Mouse (Mus musculus) left cerebral cortex, postnatal 25 days (tissue): Measurements from ENCODE around the gene Dpf2. TPM values are rescaled to one million over a fixed set of nuclear protein-coding genes. Genes with fewer than 3 reads are reported as not detected.
"Not testable (repeated sequence)": the region's sequence is repeated elsewhere in the genome, so short reads cannot be mapped to it uniquely, and the experiment has no call there.

Experiments
- DNase-seq, 2 experiments: peaks; one replicate each; pipeline ENCODE4 v3.0.0; 2022; ENCODE audit warnings: low spot score in 2 of 2, mixed read lengths in 1 of 2
- intact Hi-C: fragments of 180-260 bp; cut with DNase I; formaldehyde crosslinking; loops from one replicate; pipeline ENCODE4 v1.15.1; 2025
- total RNA-seq, 2 experiments: library from RNA; stranded (reverse); gene quantifications; 2 replicates each; pipeline ENCODE4 v1.2.3; 2021

Dpf2 gene
- total RNA-seq, 2 experiments from 2014 or later: 84.1 to 96.1 TPM

DNA sequence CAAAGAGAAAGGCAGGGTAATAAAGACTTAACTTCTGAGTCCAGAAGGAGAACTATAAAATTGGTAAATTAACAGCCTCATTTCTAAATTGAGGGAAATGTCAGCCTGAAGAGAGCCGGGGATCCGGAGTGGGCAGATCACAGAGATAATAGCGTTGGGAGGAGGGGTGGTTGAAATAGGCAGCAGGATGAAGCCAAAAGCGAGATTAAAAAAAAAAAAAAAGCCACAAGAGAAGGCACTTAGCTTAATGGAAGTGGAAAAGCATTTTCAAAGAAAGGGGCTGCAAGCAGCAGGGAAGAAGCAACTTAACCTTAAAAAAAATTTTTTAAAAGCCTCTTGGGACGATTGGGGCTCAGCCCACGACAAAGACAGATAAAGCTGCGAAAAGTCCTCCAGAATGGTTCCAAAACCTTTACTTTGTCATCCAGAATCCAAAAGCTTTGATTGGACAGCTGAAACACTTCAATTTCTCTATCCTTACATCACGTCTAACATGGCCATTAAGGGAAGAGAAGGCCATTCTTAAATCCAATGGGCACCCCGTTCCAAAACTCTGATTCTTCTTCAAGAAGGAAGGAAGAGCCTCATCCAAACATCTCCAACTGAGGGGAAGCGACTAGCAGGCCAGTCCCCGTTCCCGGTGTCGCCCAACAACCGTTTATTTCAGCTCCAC, 1.2 kb downstream of the Dpf2 start:
- no peak for DNase-seq
- intact Hi-C loops: no loop called here

DNA sequence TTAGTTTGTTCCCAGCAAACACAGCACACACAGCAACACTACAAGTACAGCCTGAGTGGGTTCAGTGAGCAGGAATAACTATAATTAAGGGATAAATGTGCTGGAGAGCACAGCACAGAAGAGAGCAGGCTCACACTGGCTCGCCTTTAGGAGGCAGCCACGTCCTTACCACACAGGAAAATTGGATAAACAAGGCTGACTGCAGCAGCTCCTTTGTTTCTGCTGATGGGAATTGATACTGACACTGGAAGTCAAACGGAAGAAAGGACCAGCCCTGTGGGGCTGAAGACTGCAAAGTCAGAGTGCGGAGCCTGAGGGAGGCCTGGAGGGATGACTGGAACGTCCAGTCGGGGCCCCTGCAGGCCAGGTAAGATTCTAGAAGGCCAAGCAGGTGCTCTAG, 2.6 kb downstream of the Dpf2 start:
- no peak for DNase-seq

DNA sequence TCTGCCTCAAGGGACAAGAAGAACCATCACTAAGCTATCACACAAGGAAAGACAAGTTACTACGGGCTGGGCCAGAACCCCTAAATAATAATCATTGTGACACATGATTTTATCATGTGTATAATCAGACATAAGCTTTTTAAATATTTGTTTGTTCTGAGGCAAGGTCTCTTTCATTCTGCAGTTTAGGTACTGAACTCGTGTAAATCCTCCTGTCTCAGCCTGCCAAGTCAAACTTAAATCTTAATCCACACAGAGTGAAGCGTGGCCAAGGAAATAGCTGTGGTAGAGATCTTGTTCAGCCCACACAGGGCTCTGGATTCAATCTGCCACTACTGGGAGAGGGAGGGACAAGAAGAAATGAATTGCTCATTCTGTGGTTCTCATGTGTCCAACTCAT, 5.5 kb downstream of the Dpf2 start:
- intact Hi-C loops: no loop called here
- no peak for DNase-seq

More for the DNA sequence above, 2.6 kb downstream of the Dpf2 start:
- intact Hi-C loops: no loop called here

DNA sequence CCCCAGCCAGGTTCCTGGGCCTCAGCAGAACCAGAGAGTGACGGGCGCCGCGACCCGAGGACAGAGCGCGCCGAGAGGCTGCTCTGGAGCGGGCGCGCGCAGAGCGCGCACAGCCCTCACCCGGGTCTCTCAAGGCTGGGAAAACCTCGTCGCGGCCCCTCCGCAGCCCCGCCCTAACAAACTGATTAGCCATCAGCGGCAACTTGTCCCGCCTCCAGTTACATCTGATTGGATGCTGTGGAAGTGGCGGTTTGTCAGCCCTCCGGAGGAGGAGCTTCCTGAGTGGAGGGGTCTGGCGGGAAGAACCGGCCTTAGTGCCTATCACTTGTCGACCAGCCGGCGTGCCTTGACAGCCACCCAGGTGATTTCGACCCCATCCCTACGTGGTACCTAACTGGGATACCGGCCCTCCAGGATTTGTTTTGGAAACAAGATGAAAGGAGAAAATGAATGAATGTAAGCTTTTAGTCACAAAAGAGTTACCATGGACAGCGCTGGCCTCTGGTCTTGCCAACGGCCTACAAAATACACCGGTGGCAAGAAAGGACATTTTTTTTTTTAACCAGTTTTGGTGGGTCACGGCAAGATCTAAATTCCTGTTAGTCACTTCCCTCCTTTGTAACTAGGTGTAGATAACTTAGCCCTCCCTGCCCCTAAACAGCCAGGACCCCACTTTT, 18.7 kb downstream of the Dpf2 start, which contains the start of gene Tigd3:
Gene Tigd3, minus strand, starts transcription at position 148 of the 677 bp plus-strand sequence.
- peak; percentile 95 to 98 for DNase-seq

DNA sequence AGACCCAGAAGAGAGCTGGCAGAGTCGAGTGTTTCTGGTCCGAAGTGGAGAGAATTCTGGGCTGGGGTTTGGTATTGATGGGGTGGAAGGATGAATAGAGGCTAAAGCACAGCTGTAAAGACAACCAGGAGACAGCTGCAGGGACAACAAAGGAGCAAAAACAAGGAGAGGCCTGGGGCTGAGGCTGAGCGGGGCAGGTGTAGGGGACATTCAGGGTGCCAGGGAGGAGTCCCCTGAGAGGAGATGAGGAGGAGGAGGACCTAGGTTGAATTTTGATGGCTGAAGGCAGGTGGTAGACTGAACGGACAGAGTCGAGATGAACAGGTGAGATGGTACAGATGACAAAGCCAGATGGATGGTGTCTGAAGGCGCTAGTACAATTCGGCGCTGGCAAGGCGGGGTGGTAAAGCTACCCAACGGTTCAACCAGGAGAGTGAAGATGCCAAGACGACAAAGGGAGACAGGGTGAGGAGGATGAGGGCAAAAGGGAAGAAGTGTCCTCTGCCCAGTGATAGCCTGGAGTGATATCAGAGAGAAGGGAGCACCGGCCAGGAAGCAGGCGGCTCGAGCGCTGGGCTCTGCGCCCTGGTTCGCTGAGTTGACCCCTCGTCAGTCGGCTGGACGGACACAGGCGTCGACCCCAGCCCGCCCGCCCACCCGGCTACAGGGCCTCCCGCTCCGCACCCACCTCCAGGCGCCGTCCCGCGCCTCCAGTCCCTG, 19.4 kb downstream of the Dpf2 start:
- intact Hi-C loops: no loop called here
- DNase-seq: no peak

More for the DNA sequence above, 18.7 kb downstream of the Dpf2 start, which contains the start of gene Tigd3:
- intact Hi-C loops: no loop called here

DNA sequence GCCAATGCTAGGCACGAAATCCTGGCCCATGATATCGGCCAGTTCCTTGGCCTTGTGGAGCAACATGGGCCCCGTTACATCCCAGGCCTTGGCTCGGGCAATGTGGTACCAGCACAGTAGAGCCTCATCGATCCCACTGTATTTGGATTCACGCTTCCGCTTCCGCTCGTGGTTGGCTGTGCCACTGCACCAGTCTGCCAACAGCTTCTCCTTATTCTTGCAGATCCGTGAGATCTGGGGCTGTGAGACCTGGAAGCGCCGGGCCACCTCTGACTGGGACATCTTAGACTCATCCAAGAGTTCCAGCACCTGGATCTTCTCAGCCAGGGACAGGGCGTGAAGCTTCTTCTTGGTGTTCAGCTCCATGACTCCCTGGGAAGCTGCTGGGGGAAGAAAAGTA, 20.1 kb downstream of the Dpf2 start:
- DNase-seq: no peak
- intact Hi-C loops: no loop called here

DNA sequence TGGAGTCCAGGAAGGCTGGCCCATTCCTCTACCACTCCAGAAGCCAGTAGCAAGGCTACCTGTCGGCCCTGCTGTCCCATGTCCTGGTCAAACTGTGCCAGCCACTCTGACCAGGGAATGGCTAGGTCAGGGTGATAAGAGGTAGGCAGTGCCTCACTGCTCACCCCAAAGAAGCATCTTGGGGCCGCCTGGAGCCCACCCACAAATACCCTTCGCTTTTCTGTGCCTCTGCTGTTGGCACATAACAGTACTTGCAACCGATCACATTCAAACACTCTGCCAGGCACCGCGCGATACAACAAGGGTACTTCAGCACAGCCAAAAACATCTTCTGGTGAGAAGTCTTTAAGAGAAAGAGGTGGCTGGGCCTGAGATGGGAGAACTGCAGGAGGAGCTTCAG, 20.5 kb downstream of the Dpf2 start:
- intact Hi-C loops: no loop called here
- DNase-seq: no peak

DNA sequence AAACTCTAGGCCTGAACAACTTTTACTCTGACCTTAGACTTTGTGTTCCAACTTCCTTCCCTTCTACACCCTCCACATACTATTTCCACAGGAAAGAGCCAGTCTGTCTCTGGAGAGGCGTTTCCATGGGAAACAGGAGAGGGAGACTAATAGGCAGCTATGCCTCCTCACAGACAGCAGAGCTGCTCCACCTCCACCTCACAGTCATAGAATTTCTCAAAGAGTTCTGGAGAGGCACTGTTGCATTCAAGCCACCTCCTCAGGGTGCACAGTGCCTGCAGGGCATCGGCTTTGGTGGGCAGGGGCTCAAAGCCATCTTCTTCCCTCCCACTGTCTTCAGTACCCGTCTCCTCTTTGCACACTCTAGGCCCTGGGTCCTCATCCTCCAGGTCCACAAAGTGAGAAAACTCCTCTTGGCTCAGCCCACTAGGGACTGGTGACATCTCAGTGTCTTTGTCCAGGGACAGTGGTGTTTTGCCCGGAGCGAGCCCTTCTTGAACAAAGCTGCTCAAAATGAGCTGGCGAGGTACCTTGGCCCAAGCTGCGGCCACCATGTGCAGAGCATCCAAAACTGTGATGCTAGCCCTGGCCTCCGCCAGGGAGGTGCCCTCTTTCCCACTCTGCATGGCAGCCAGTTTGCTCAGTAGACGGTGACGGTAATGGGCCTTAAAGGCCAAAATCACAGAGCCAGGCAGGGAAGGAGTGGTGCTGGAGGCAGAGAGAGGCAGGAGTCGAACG, 21.1 kb downstream of the Dpf2 start:
- intact Hi-C loops: no loop called here
- DNase-seq: no peak

DNA sequence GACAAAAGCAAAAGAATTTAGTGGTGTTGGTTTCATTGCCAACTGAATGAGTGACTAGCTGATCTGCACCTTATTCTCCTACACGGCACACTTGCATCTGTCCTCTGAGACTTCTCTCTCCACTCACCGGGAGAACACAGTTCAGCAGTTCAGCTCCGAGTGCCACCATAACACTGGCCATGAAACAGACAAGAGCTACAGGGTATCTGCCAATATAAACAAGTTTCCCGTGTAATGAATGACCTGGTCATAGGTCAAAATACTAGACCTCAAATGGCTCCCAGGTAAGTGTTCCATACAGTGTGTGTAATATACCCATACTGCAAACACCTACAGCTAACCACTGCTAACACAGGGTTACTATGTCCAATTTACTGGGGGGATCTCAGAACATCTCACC, 23.6 kb downstream of the Dpf2 start:
- DNase-seq: no peak
- intact Hi-C loops: no loop called here

DNA sequence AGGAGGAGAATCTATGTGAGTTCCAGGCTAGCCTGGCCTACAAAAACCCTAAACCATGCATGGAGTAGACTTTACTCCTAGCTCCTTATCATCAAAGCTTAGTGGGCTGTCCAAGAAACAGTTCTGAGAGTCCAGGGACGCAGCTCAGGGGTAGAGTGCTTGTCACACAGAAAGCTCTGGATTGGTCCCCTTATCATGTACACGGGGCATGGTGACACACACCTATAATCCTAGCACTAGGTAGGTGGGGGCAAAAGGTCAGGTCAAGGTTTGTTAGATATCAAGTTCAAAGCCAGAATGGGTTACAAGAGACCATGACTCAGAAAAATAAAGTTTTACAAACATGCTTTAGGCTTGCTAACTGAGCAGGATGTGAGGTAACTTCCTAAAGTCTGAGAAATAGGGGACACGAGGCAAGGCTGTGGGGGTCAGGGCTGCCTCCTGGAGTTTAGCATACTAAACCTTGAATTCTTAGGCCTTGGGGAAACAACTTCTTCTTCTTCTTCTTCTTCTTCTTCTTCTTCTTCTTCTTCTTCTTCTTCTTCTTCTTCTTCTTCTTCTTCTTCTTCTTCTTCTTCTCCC, 25.5 kb downstream of the Dpf2 start:
- intact Hi-C loops: no loop called here

DNA sequence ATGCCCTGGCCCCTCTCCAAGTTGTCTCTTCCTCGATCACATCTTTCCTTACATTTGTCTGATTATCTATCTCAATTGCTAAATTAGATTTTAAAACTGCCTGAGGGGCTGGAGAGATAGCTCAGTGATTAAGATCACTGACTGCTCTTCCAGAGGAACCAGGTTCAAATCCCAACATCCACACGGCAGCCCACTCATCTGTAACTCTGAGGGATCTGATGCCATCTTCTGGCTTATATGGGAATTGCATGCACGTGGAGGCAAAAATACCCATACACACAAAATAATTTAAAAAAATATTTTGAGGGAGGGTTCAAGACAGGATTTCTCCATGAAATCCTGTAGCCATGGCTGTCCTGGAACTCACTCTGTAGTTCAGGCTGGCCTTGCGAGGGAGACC, 27.0 kb downstream of the Dpf2 start:
- intact Hi-C loops: no loop called here
- DNase-seq: no peak

More for the DNA sequence above, 25.5 kb downstream of the Dpf2 start:
- no peak for DNase-seq

DNA sequence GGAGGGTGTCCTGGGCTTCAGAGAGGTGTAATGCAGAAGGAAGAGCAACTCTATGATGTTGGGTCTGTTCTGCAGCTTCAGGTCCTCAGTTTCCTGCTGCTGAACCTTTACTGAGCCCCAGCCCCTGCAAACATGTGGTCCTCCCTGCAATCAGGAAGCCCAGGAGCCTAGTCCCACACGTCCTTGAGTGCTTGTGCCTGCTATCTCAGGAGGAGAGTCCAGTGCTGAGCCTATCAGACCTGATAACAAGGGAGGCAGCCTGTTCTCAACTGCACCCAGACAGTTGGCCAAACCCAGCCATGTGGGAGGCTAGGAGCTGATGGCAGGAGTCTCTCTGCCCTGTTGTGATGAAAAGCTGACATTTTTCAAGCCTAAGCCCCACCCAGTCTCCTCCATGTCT, 28.9 kb downstream of the Dpf2 start:
- DNase-seq: no peak
- intact Hi-C loops: no loop called here

DNA sequence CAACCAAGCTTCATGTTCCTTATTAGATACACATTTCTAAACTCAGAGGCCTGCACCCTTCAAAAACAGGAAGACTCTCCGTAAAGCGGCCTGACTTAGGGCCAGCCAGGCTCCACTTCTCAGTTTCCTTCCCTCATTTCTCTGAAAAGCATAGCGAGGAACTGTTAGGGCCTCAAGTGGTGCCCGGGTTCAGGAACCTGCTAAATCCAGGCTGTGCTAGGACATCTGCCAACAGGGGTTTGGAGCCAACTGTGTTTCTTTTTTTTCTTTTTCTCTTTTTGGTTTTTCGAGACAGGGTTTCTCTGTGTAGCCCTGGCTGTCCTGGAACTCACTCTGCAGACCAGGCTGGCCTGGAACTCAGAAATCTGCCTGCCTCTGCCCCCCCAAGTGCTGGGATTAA, 30.7 kb downstream of the Dpf2 start:
- intact Hi-C loops: not testable (repeated sequence)
- DNase-seq: peak in 1 of 2 experiments; percentile 24

DNA sequence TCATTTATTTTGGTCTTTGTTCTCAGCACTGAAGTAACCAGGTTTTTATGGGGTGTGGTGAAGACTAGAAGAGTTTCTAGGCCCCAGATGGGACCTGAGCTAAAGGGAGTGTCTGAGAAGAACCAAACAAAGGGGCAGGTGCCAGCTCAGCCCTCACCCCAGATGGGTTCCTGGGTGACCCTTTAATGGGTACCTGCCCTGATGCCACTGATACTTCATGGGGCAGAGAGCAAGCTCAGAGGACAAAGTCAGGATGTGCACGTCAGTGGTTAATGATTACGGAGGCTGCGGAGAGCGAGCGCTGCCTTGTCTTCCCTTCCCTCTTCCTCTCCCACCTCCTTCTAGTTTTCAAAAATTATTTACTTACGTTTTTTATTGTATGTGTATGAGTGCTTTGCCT, 31.7 kb downstream of the Dpf2 start:
- no peak for DNase-seq
- intact Hi-C loops: no loop called here

DNA sequence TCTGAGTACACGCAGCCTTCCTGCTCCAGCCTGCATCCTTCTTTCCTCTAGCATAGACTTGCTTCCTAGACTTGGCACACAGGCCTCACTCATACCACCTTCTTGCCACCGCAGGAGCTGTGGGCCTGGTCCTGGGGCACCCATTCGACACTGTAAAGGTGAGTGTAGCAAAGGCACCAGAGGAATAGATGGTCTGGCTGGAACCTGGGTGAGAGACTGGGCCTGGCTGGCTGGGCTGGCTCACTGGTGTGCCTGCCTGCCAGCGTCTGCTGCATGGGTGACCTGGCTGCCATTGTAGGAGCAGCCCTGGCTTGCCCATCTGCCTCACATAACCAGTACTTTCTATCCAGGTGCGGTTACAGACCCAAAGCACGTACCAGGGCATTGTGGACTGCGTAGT, 33.1 kb downstream of the Dpf2 start:
- DNase-seq: no peak
- intact Hi-C loops: loop anchor here (5.0 kb wide), 1 partner anchor 167 kb away; no protein-coding TSS in a partner anchor

DNA sequence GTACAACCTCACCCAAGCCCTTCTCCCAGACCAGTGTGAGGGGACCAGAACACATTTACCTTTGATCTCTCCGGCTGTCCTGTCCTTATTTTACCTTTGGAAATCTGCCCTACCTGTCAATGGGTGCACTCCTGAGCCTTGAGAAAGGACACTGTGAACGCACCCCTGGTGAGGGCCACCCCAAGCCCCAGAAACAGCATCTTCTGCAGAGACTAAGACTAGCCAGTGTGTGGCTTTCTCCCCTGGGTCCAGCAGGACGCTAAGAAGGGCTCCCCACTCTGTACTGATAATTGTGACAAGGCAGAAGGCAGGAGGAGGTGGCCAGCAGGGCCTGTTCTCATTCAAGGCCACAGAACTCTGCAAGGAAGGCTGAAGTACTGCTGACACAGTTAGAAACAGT, 33.9 kb downstream of the Dpf2 start:
- intact Hi-C loops: loop anchor here (1.0 to 5.0 kb wide), 2 partner anchors 92 to 167 kb away; no protein-coding TSS in a partner anchor
- DNase-seq: no peak

DNA sequence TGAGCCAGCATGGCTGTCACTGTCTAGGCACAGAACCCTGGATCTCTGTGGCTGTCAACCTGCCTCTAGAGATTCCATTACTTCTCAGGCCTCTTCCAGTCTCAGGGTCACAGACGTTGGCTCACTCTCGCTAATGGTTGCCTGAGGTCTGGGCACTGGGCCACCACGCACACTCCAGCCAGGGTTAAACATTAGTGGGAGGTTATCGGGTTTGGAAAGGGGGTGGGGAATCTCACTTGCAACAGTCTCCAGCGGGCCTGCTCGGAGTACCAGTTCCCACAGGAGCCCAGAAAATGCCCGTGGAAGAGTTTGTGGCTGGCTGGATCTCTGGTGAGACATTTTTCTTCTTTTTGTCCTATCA, 34.5 kb downstream of the Dpf2 start:
- peak in 1 of 2 experiments; percentile 21 for DNase-seq
- intact Hi-C loops: loop anchor here (1.0 to 5.0 kb wide), 2 partner anchors 91 to 166 kb away; no protein-coding TSS in a partner anchor

DNA sequence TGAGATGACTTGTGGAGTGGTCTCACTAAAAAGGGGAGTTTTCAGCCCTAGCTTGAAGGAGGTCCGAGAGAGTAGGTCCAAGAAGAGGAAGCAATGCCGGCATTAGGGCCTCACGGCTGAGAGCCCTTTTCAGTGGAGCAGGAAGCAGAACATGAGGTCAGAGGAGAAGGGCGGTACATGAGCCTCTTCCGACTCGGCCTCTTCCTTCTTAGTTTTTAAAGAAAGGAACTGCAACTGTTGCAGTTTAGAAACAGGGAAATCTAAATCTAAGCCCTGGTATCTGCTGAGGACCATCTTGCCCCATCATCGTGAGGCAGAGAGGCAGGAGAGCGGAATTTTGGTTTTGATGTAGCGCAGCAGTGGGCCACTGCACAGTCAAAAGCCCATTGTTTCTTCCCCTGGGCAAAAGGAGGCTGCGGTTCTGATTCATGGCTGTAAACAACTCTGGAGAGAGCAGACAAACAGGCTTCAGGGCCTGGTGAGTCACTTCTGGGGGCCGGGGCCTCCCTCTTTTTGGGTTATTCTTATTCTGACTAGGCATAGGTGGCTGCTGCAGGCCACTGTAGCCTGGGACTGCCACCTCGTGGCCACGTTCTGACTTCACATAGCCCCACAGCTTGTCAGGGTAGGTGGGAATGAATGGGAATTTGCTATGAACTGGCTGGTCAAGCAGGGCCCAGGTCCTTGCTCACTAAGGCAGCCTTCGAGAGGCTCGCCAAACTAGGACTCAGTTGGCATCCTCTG, 35.0 kb downstream of the Dpf2 start, which contains the start of gene Slc25a45:
Gene Slc25a45, plus strand, starts transcription at position 191 of the 744 bp plus-strand sequence.
- intact Hi-C loops: loop anchor here (1.0 to 5.0 kb wide), 2 partner anchors 90 to 165 kb away; no protein-coding TSS in a partner anchor

More for the DNA sequence above, 35.0 kb downstream of the Dpf2 start, which contains the start of gene Slc25a45:
- peak; percentile 68 to 88 for DNase-seq
